Mouse (Mus musculus) G1E (cell line): ENCODE results near the gene Calm1.

Experiments
- CTCF ChIP-seq: IDR thresholded peaks from 2 replicates; pipeline ENCODE4 v1.5.1; 2012; ENCODE audit warnings: low read depth, low read length, inconsistent platforms, mixed read lengths
- GATA1 ChIP-seq: IDR thresholded peaks from 2 replicates; pipeline ENCODE4 v1.6.1; 2012; ENCODE audit warnings: borderline replicate concordance, low read length, inconsistent platforms, mixed read lengths
- POLR2AphosphoS5 ChIP-seq: IDR thresholded peaks from 2 replicates; pipeline ENCODE4 v1.6.1; 2012; ENCODE audit warnings: low read depth, low read length, inconsistent platforms; ENCODE audit not compliant: insufficient replicate concordance
- TAL1 ChIP-seq: conservative IDR thresholded peaks from 2 replicates; pipeline ENCODE4 v1.6.1; 2012; ENCODE audit warnings: low read depth, low read length, inconsistent platforms, mixed read lengths

GRCm38 (mm10) chr12:100203759-100204158 lies 4.5 kb downstream of the Calm1 start:
- no peak for TF ChIP-seq CTCF
- TF ChIP-seq GATA1 = no peak
- TF ChIP-seq TAL1 = no peak
- TF ChIP-seq POLR2AphosphoS5 = no peak
